Mouse (Mus musculus): ENCODE results near the gene Cdk5r1. TPM values are rescaled to one million over a fixed set of nuclear protein-coding genes. Genes with fewer than 3 reads are reported as not detected.

Cdk5r1 gene
- total and polyA plus RNA-seq, 3 experiments = 2.8 to 23.3 (median 3.5) TPM

DNA sequence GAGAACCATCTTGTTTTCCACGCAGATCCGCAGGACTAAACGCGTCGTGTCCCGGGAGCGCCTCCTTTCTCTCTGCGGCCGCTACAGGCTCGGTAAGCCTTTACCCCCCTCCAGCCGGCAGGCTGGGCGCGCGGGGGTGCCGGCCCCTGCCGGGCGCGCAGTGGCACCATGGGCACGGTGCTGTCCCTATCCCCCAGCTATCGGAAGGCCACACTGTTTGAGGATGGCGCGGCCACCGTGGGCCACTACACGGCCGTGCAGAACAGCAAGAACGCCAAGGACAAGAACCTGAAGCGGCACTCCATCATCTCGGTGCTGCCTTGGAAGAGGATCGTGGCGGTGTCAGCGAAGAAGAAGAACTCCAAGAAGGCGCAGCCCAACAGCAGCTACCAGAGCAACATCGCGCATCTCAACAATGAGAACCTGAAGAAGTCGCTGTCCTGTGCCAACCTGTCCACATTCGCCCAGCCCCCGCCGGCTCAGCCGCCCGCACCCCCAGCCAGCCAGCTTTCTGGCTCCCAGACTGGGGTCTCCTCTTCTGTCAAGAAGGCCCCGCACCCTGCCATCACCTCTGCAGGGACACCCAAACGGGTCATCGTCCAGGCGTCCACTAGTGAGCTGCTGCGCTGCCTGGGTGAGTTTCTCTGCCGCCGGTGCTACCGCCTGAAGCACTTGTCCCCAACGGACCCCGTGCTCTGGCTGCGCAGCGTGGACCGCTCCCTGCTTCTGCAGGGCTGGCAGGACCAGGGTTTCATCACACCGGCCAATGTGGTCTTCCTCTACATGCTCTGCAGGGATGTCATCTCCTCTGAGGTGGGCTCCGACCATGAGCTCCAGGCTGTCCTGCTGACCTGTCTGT is 747 bp downstream of the Cdk5r1 start:
- H3K4me2 ChIP-seq (ENCODE audit: insufficient read depth, low read depth, poor library complexity, severe bottlenecking) = peak overlapping the region; percentile 54
- in situ Hi-C loops (cut with MboI; ENCODE audit: low pct_ligation_motif_present, low pct_unique_long_range_greater_than_20kb, low sequenced_read_pairs) (loop anchor here (5.0 kb wide), 2 partner anchors 80 to 185 kb away; no protein-coding TSS in a partner anchor), dilution Hi-C loops (cut with MboI; ENCODE audit: extremely low pct_ligation_motif_present, extremely low pct_unique_long_range_greater_than_20kb, low sequenced_read_pairs) (no loop called here)

DNA sequence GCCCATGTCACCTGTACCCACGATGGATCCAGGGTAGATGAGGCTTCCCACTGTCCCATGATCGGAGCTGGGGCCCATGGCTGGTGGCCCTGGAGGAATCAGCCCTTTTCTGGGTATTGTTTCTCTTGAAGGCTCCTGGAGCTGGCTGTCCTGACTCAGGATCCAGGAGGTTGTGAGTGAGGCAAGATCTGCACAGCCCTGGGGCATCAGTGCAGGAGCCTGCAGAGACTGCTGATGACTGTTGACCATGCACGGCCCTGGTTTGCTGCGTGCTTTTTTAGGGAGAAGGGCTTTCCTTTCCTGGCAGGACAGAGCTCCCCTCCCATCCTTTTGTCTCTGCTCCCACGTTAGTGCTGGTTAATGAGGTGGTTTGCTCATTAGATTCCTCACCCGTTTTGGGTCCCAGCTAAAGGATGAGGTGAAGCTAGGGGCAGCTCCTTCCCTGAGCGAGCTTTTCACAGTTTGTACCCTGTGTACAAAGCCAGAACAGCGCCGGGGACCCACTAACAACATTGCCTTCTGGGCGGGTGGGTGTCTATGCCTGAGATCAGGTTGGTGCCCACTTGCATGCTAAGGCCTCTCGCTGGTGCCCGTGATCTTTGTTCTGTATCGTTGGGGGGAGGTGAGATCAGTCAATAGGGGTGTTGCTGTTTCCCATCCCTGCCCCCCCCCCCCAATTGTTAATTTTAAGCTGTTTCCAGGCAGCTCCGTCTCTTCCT is 2.0 kb downstream of the Cdk5r1 start:
- in situ Hi-C loops (cut with MboI; ENCODE audit: low pct_ligation_motif_present, low pct_unique_long_range_greater_than_20kb, low sequenced_read_pairs) (loop anchor here (5.0 kb wide), 2 partner anchors 78 to 183 kb away; no protein-coding TSS in a partner anchor), dilution Hi-C loops (cut with MboI; ENCODE audit: extremely low pct_ligation_motif_present, extremely low pct_unique_long_range_greater_than_20kb, low sequenced_read_pairs) (no loop called here)
- Histone ChIP-seq H3K79me2 (replicated peaks; ENCODE audit: control insufficient read depth, extremely low read depth, insufficient read depth, poor library complexity, severe bottlenecking) (peaks cover 26% of the 10 kb centered on the region), H3K27ac (ENCODE audit: insufficient read depth, low read depth) (no peak overlapping the region), H3K27me3 (replicated peaks) (no peaks in the 10 kb centered on the region), H3K36me3 (replicated peaks in 1 of 2; ENCODE audit: control insufficient read depth in 1 of 2, insufficient read depth in 1 of 2, low read length in 1 of 2) (peaks cover 13 to 69% of the 10 kb centered on the region in 2 experiments), H3K9me3 (replicated peaks; ENCODE audit: low read length) (no peaks in the 10 kb centered on the region), H3K9ac (ENCODE audit: insufficient read depth, low read depth) (peak overlapping the region; percentile 48), H3K4me1 (ENCODE audit: control insufficient read depth in 1 of 2, insufficient read depth in 2 of 2) (peaks cover 15 to 60% of the 10 kb centered on the region in 2 experiments), H3K4me2 (ENCODE audit: insufficient read depth, low read depth, poor library complexity, severe bottlenecking) (peak overlapping the region; percentile 54), H3K4me3 (replicated peaks in 1 of 3; ENCODE audit: low read depth in 2 of 3, low read length in 2 of 3, poor library complexity in 1 of 3) (peak overlapping the region; percentile 60 to 81 (median 74))
- DNase-seq (ENCODE audit: extremely low read depth) = no peak
- TF ChIP-seq ZNF384 (IDR thresholded peaks at IDR 0.05; ENCODE audit: low read depth, low read length) (no peak), SIN3A (IDR thresholded peaks at IDR 0.05; ENCODE audit: low read length) (no peak), ZMIZ1 (IDR thresholded peaks at IDR 0.05; ENCODE audit: low read depth, low read length) (no peak), ELF1 (IDR thresholded peaks at IDR 0.05; ENCODE audit: low read depth, low read length) (no peak), PAX5 (IDR thresholded peaks at IDR 0.05; ENCODE audit: low read length) (no peak), EP300 (IDR thresholded peaks at IDR 0.05; ENCODE audit: low read length) (no peak)

More for the DNA sequence above, 747 bp downstream of the Cdk5r1 start:
- TF ChIP-seq ZMIZ1 (IDR thresholded peaks at IDR 0.05; ENCODE audit: low read depth, low read length) = no peak
- TF ChIP-seq UBTF (IDR thresholded peaks at IDR 0.05; ENCODE audit: low read depth, low read length) = 0 out of 2 replicates have a peak, but pooled peaks have one; percentile 8
- TF ChIP-seq GABPA (IDR thresholded peaks at IDR 0.05; ENCODE audit: insufficient replicate concordance, low read depth, low read length) = no peak
- no peak for TF ChIP-seq JUND (conservative IDR thresholded peaks at IDR 0.05; ENCODE audit: low read depth, low read length)
- peak; percentile 17; the same call in 1 of the 2 replicates for TF ChIP-seq SIN3A (IDR thresholded peaks at IDR 0.05; ENCODE audit: low read length)
- no peak for TF ChIP-seq NELFE (IDR thresholded peaks at IDR 0.05; ENCODE audit: low read depth, low read length)
- peak; percentile 12; the same call in 1 of the 2 replicates for TF ChIP-seq MAX (IDR thresholded peaks at IDR 0.05; ENCODE audit: low read length)
- peaks cover 15 to 63% of the 10 kb centered on the region in 2 experiments for H3K4me1 ChIP-seq (ENCODE audit: control insufficient read depth in 1 of 2, insufficient read depth in 2 of 2)
- H3K9me3 ChIP-seq (replicated peaks; ENCODE audit: low read length) = no peaks in the 10 kb centered on the region
- peaks cover 17 to 74% of the 10 kb centered on the region in 2 experiments for H3K36me3 ChIP-seq (replicated peaks in 1 of 2; ENCODE audit: control insufficient read depth in 1 of 2, insufficient read depth in 1 of 2, low read length in 1 of 2)
- H3K4me3 ChIP-seq (replicated peaks in 1 of 3; ENCODE audit: low read depth in 2 of 3, low read length in 2 of 3, poor library complexity in 1 of 3) = peak overlapping the region; percentile 74 to 87 (median 81)
- DNase-seq (ENCODE audit: extremely low read depth) = no peak
- H3K9ac ChIP-seq (ENCODE audit: insufficient read depth, low read depth) = peak overlapping the region; percentile 48
- no peaks in the 10 kb centered on the region for H3K27me3 ChIP-seq (replicated peaks)
- H3K79me2 ChIP-seq (replicated peaks; ENCODE audit: control insufficient read depth, extremely low read depth, insufficient read depth, poor library complexity, severe bottlenecking) = peaks cover 26% of the 10 kb centered on the region
- H3K27ac ChIP-seq (ENCODE audit: insufficient read depth, low read depth) = peak overlapping the region; percentile 3; the same call in 1 of the 2 replicates
